Mouse (Mus musculus): ENCODE data around the gene Cdca5. TPM values are rescaled to one million over a fixed set of nuclear protein-coding genes. Genes with fewer than 3 reads are reported as not detected.

The Cdca5 gene
- total and polyA plus RNA-seq, 3 experiments = 14.8 to 45.0 (median 43.3) TPM

GRCm38 (mm10) chr19:6136397-6136796 lies 51.6 kb downstream of the Cdca5 start:
- no peak for TF ChIP-seq CTCF (IDR thresholded peaks at IDR 0.05; ENCODE audit: low read depth, low read length)
- no peak for TF ChIP-seq GATA2 (IDR thresholded peaks at IDR 0.05; ENCODE audit: borderline replicate concordance, low read depth, low read length)
- TF ChIP-seq TAL1 (conservative IDR thresholded peaks at IDR 0.05; ENCODE audit: low read depth, low read length) = no peak
- TF ChIP-seq POLR2AphosphoS5 (IDR thresholded peaks at IDR 0.05; ENCODE audit: insufficient replicate concordance, low read depth, low read length) = no peak
- TF ChIP-seq GATA1 (IDR thresholded peaks at IDR 0.05; ENCODE audit: borderline replicate concordance, low read length) = no peak
- Histone ChIP-seq H3K4me1 (ENCODE audit: insufficient read depth, low read depth, low read length) (peaks cover 56% of the 10 kb centered on the region), H3K4me3 (ENCODE audit: low read depth, low read length) (no peak overlapping the region), H3K9me3 (replicated peaks) (no peaks in the 10 kb centered on the region), H3K36me3 (replicated peaks) (peaks cover 69% of the 10 kb centered on the region), H3K27me3 (ENCODE audit: insufficient read depth, low read length) (no peaks in the 10 kb centered on the region)
- DNase-seq (ENCODE audit: low spot score) (no peak), ATAC-seq (ENCODE audit: extremely low read depth, insufficient number of reproducible peaks, low FRiP score, poor library complexity, severe bottlenecking) (no peak)

GRCm38 (mm10) chr19:6139701-6140100 lies 54.9 kb downstream of the Cdca5 start:
- H3K4me3 ChIP-seq (ENCODE audit: low read depth, low read length) = peak overlapping the region; percentile 1; the same call in 1 of the 2 replicates
- ATAC-seq (ENCODE audit: extremely low read depth, insufficient number of reproducible peaks, low FRiP score, poor library complexity, severe bottlenecking) = no peak
- H3K27me3 ChIP-seq (ENCODE audit: insufficient read depth, low read length) = peaks cover 4% of the 10 kb centered on the region; the same call in 1 of the 2 replicates

GRCm38 (mm10) chr19:6140374-6140677 lies 55.5 kb downstream of the Cdca5 start:
- Histone ChIP-seq H3K4me3 (ENCODE audit: low read depth, low read length) (peak overlapping the region; percentile 93), H3K36me3 (replicated peaks) (peaks cover 44% of the 10 kb centered on the region), H3K4me1 (ENCODE audit: insufficient read depth, low read depth, low read length) (peaks cover 34% of the 10 kb centered on the region), H3K27me3 (ENCODE audit: insufficient read depth, low read length) (peaks cover 9% of the 10 kb centered on the region), H3K9me3 (replicated peaks) (no peaks in the 10 kb centered on the region)
- ATAC-seq (ENCODE audit: extremely low read depth, insufficient number of reproducible peaks, low FRiP score, poor library complexity, severe bottlenecking) (no peak), DNase-seq (ENCODE audit: low spot score) (no peak)
- TF ChIP-seq GATA2 (IDR thresholded peaks at IDR 0.05; ENCODE audit: borderline replicate concordance, low read depth, low read length) = no peak
- TF ChIP-seq TAL1 (conservative IDR thresholded peaks at IDR 0.05; ENCODE audit: low read depth, low read length) = no peak
- no peak for TF ChIP-seq GATA1 (IDR thresholded peaks at IDR 0.05; ENCODE audit: borderline replicate concordance, low read length)
- no peak for TF ChIP-seq POLR2AphosphoS5 (IDR thresholded peaks at IDR 0.05; ENCODE audit: insufficient replicate concordance, low read depth, low read length)
- TF ChIP-seq CTCF (IDR thresholded peaks at IDR 0.05; ENCODE audit: low read depth, low read length) = no peak

More at GRCm38 (mm10) chr19:6139701-6140100, 54.9 kb downstream of the Cdca5 start:
- Histone ChIP-seq H3K9me3 (replicated peaks) (no peaks in the 10 kb centered on the region), H3K36me3 (replicated peaks) (peaks cover 50% of the 10 kb centered on the region), H3K4me1 (ENCODE audit: insufficient read depth, low read depth, low read length) (peaks cover 34% of the 10 kb centered on the region)
- TF ChIP-seq GATA1 (IDR thresholded peaks at IDR 0.05; ENCODE audit: borderline replicate concordance, low read length) = no peak
- no peak for TF ChIP-seq POLR2AphosphoS5 (IDR thresholded peaks at IDR 0.05; ENCODE audit: insufficient replicate concordance, low read depth, low read length)
- TF ChIP-seq TAL1 (conservative IDR thresholded peaks at IDR 0.05; ENCODE audit: low read depth, low read length) = no peak
- no peak for TF ChIP-seq CTCF (IDR thresholded peaks at IDR 0.05; ENCODE audit: low read depth, low read length)
- no peak for TF ChIP-seq GATA2 (IDR thresholded peaks at IDR 0.05; ENCODE audit: borderline replicate concordance, low read depth, low read length)
- no peak for DNase-seq (ENCODE audit: low spot score)

DNA sequence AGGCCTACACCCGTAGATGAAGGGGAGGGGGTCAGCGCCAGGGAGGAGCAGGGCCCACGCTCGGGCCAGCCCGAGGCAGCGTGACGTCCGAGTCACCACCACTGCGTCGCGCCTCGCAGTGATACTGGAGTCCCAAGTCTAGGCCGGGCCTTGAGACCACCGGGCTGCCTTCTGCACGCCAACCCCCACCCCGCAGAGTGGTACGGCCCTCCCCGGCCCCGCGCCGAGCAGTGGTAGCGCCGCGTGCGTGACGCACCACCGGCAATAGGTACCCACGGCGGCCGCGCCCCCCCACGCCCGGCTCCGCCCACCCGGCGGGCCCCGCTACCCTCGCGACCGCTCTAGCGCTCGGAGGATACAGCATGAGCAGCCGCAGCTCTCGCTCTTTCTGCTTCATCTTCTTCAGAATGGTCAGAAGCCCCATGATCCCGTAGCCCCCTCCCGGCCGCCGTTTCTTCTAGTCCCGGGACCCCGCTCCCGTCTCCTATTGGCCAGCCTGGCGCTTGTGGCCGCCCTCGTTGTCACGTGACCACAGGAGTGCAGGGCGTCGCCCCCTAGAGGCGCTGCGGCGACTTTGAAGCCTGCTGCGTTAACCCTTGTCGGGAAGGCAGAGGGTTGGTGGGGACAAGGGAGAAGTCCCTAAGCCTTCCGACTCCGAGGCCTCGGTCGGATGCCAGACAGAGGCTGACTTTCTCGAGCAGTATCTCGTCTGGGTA lies 56.1 kb downstream of the Cdca5 start, which contains the start of gene Batf2:
Batf2 (plus strand) TSS at position 306 of the 716 bp plus-strand sequence.
- peak within 1 kb of the TSS; percentile 93 for H3K4me3 ChIP-seq (ENCODE audit: low read depth, low read length)
- DNase-seq (ENCODE audit: low spot score) (peak; percentile 98), ATAC-seq (ENCODE audit: extremely low read depth, insufficient number of reproducible peaks, low FRiP score, poor library complexity, severe bottlenecking) (peak; percentile 61)
- H3K4me1 ChIP-seq (ENCODE audit: insufficient read depth, low read depth, low read length) = peaks cover 34% of the 10 kb centered on the region
- no peaks in the 10 kb centered on the region for H3K9me3 ChIP-seq (replicated peaks)
- H3K36me3 ChIP-seq (replicated peaks) = peaks cover 38% of the 10 kb centered on the region
- TF ChIP-seq TAL1 (conservative IDR thresholded peaks at IDR 0.05; ENCODE audit: low read depth, low read length) (no peak), GATA1 (IDR thresholded peaks at IDR 0.05; ENCODE audit: borderline replicate concordance, low read length) (no peak), CTCF (IDR thresholded peaks at IDR 0.05; ENCODE audit: low read depth, low read length) (0 out of 2 replicates have a peak, but pooled peaks have one; percentile 44), GATA2 (IDR thresholded peaks at IDR 0.05; ENCODE audit: borderline replicate concordance, low read depth, low read length) (no peak)
- H3K27me3 ChIP-seq (ENCODE audit: insufficient read depth, low read length) = peaks cover 12% of the 10 kb centered on the region

- TF ChIP-seq TAL1 (conservative IDR thresholded peaks at IDR 0.05; ENCODE audit: low read depth, low read length) (no peak), CTCF (IDR thresholded peaks at IDR 0.05; ENCODE audit: low read depth, low read length) (peak; percentile 37; the same call in 1 of the 2 replicates)
- H3K4me3 ChIP-seq (ENCODE audit: low read depth, low read length) = peak within 1 kb of the TSS; percentile 93
Observed at GRCm38 (mm10) chr19:6141394-6141749, 56.6 kb downstream of the Cdca5 start, which contains the start of gene Arl2. Arl2 (minus strand) TSS chr19:6141548.

More at GRCm38 (mm10) chr19:6141394-6141749, 56.6 kb downstream of the Cdca5 start, which contains the start of gene Arl2:
- Histone ChIP-seq H3K27me3 (ENCODE audit: insufficient read depth, low read length) (peaks cover 17% of the 10 kb centered on the region), H3K4me1 (ENCODE audit: insufficient read depth, low read depth, low read length) (peaks cover 34% of the 10 kb centered on the region), H3K9me3 (replicated peaks) (no peaks in the 10 kb centered on the region), H3K36me3 (replicated peaks) (peaks cover 33% of the 10 kb centered on the region)
- ATAC-seq (ENCODE audit: extremely low read depth, insufficient number of reproducible peaks, low FRiP score, poor library complexity, severe bottlenecking) (peak; percentile 68), DNase-seq (ENCODE audit: low spot score) (peak; percentile 71)

Other genes starting within 250 kb of the Cdca5 start
Only the 20 nearest of the 30 such genes appear.
- gene Pola2, start 120.8 kb upstream of the Cdca5 start, total RNA-seq (2014; fragmentation: Nextera tagmentation) = 139 and 147 TPM in 2 replicates
- gene Pola2, start 120.8 kb upstream of the Cdca5 start, total RNA-seq (2017) = 86.0 and 93.4 TPM in 2 replicates
- 51.6 and 55.0 TPM in 2 replicates for gene Pola2, start 120.8 kb upstream of the Cdca5 start, polyA plus RNA-seq (2012)
- gene Slc22a20, start 98.8 kb upstream of the Cdca5 start, total RNA-seq (2014; fragmentation: Nextera tagmentation) = not detected in 2 replicates
- not detected in 2 replicates for gene Slc22a20, start 98.8 kb upstream of the Cdca5 start, total RNA-seq (2017)
- gene Slc22a20, start 98.8 kb upstream of the Cdca5 start, polyA plus RNA-seq (2012) = not detected in 2 replicates
- gene Capn1, start 69.1 kb upstream of the Cdca5 start, total RNA-seq (2014; fragmentation: Nextera tagmentation) = 38.5 and 40.9 TPM in 2 replicates
- gene Capn1, start 69.1 kb upstream of the Cdca5 start, total RNA-seq (2017) = 55.5 and 56.5 TPM in 2 replicates
- 140 and 168 TPM in 2 replicates for gene Capn1, start 69.1 kb upstream of the Cdca5 start, polyA plus RNA-seq (2012)
- gene Syvn1, start 38.4 kb upstream of the Cdca5 start, total RNA-seq (2014; fragmentation: Nextera tagmentation) = 27.0 and 39.7 TPM in 2 replicates
- 4.8 and 5.9 TPM in 2 replicates for gene Syvn1, start 38.4 kb upstream of the Cdca5 start, total RNA-seq (2017)
- 78.2 and 84.1 TPM in 2 replicates for gene Syvn1, start 38.4 kb upstream of the Cdca5 start, polyA plus RNA-seq (2012)
- gene Mrpl49, start 27.2 kb upstream of the Cdca5 start, total RNA-seq (2014; fragmentation: Nextera tagmentation) = 46.6 and 51.6 TPM in 2 replicates
- gene Mrpl49, start 27.2 kb upstream of the Cdca5 start, total RNA-seq (2017) = 46.9 and 52.4 TPM in 2 replicates
- 41.8 and 46.8 TPM in 2 replicates for gene Mrpl49, start 27.2 kb upstream of the Cdca5 start, polyA plus RNA-seq (2012)
- gene Fau, start 27.1 kb upstream of the Cdca5 start, total RNA-seq (2014; fragmentation: Nextera tagmentation) = 3,086 and 3,502 TPM in 2 replicates
- gene Fau, start 27.1 kb upstream of the Cdca5 start, total RNA-seq (2017) = 2,639 and 2,986 TPM in 2 replicates
- gene Fau, start 27.1 kb upstream of the Cdca5 start, polyA plus RNA-seq (2012) = 5,636 and 5,712 TPM in 2 replicates
- 8.3 and 16.3 TPM in 2 replicates for gene Znhit2, start 23.8 kb upstream of the Cdca5 start, total RNA-seq (2014; fragmentation: Nextera tagmentation)
- gene Znhit2, start 23.8 kb upstream of the Cdca5 start, total RNA-seq (2017) = 11.0 and 23.3 TPM in 2 replicates
- gene Znhit2, start 23.8 kb upstream of the Cdca5 start, polyA plus RNA-seq (2012) = 58.7 and 60.6 TPM in 2 replicates
- gene Tm7sf2, start 16.6 kb upstream of the Cdca5 start, total RNA-seq (2014; fragmentation: Nextera tagmentation) = 22.9 and 24.0 TPM in 2 replicates
- 17.2 and 21.4 TPM in 2 replicates for gene Tm7sf2, start 16.6 kb upstream of the Cdca5 start, total RNA-seq (2017)
- 15.0 and 20.0 TPM in 2 replicates for gene Tm7sf2, start 16.6 kb upstream of the Cdca5 start, polyA plus RNA-seq (2012)
- 24.7 and 32.4 TPM in 2 replicates for gene Vps51, start 7.8 kb upstream of the Cdca5 start, total RNA-seq (2014; fragmentation: Nextera tagmentation)
- 33.2 and 39.8 TPM in 2 replicates for gene Vps51, start 7.8 kb upstream of the Cdca5 start, total RNA-seq (2017)
- gene Vps51, start 7.8 kb upstream of the Cdca5 start, polyA plus RNA-seq (2012) = 29.3 and 34.9 TPM in 2 replicates
- not detected in 2 replicates for gene Tmem262, start 5.0 kb upstream of the Cdca5 start, total RNA-seq (2014; fragmentation: Nextera tagmentation)
- not detected in 2 replicates for gene Tmem262, start 5.0 kb upstream of the Cdca5 start, total RNA-seq (2017)
- gene Tmem262, start 5.0 kb upstream of the Cdca5 start, polyA plus RNA-seq (2012) = not detected in 2 replicates
- gene Gm28374, start 2.7 kb upstream of the Cdca5 start, total RNA-seq (2014; fragmentation: Nextera tagmentation) = not detected in 2 replicates
- 0.87 and 0.98 TPM in 2 replicates for gene Gm28374, start 2.7 kb upstream of the Cdca5 start, total RNA-seq (2017)
- gene Gm28374, start 2.7 kb upstream of the Cdca5 start, polyA plus RNA-seq (2012) = 0.37 and 0.75 TPM in 2 replicates
- 21.6 and 24.5 TPM in 2 replicates for gene Zfpl1, start within 50 bp of the Cdca5 start, total RNA-seq (2014; fragmentation: Nextera tagmentation)
- 32.8 and 36.1 TPM in 2 replicates for gene Zfpl1, start within 50 bp of the Cdca5 start, total RNA-seq (2017)
- gene Zfpl1, start within 50 bp of the Cdca5 start, polyA plus RNA-seq (2012) = 56.3 and 59.9 TPM in 2 replicates
- gene AC131692.1, start 9.4 kb downstream of the Cdca5 start, total RNA-seq (2014; fragmentation: Nextera tagmentation) = 1.3 and 5.6 TPM in 2 replicates
- 1.3 and 1.4 TPM in 2 replicates for gene AC131692.1, start 9.4 kb downstream of the Cdca5 start, total RNA-seq (2017)
- gene AC131692.1, start 9.4 kb downstream of the Cdca5 start, polyA plus RNA-seq (2012) = 3.4 and 3.5 TPM in 2 replicates
- gene Naaladl1, start 20.8 kb downstream of the Cdca5 start, total RNA-seq (2014; fragmentation: Nextera tagmentation) = 1.1 and 1.8 TPM in 2 replicates
- 0.44 and 0.87 TPM in 2 replicates for gene Naaladl1, start 20.8 kb downstream of the Cdca5 start, total RNA-seq (2017)
- gene Naaladl1, start 20.8 kb downstream of the Cdca5 start, polyA plus RNA-seq (2012) = 0.32 and 0.36 TPM in 2 replicates
- gene Sac3d1, start 33.7 kb downstream of the Cdca5 start, total RNA-seq (2014; fragmentation: Nextera tagmentation) = 7.9 and 10.1 TPM in 2 replicates
- 10.2 and 22.9 TPM in 2 replicates for gene Sac3d1, start 33.7 kb downstream of the Cdca5 start, total RNA-seq (2017)
- 69.2 and 78.7 TPM in 2 replicates for gene Sac3d1, start 33.7 kb downstream of the Cdca5 start, polyA plus RNA-seq (2012)
- gene Snx15, start 43.3 kb downstream of the Cdca5 start, total RNA-seq (2014; fragmentation: Nextera tagmentation) = 21.4 and 25.7 TPM in 2 replicates
- 13.2 and 15.3 TPM in 2 replicates for gene Snx15, start 43.3 kb downstream of the Cdca5 start, total RNA-seq (2017)
- 70.1 and 84.0 TPM in 2 replicates for gene Snx15, start 43.3 kb downstream of the Cdca5 start, polyA plus RNA-seq (2012)
- not detected in 2 replicates for gene Batf2, start 56.0 kb downstream of the Cdca5 start, total RNA-seq (2014; fragmentation: Nextera tagmentation)
- 0.33 TPM in 1 of 2 replicates, not detected in the other for gene Batf2, start 56.0 kb downstream of the Cdca5 start, total RNA-seq (2017)
- not detected in 2 replicates for gene Batf2, start 56.0 kb downstream of the Cdca5 start, polyA plus RNA-seq (2012)
- 49.8 and 60.0 TPM in 2 replicates for gene Arl2, start 56.6 kb downstream of the Cdca5 start, total RNA-seq (2014; fragmentation: Nextera tagmentation)
- gene Arl2, start 56.6 kb downstream of the Cdca5 start, total RNA-seq (2017) = 28.5 and 29.2 TPM in 2 replicates
- gene Arl2, start 56.6 kb downstream of the Cdca5 start, polyA plus RNA-seq (2012) = 76.9 and 83.5 TPM in 2 replicates
- gene Majin, start 99.4 kb downstream of the Cdca5 start, total RNA-seq (2014; fragmentation: Nextera tagmentation) = not detected in 2 replicates
- gene Majin, start 99.4 kb downstream of the Cdca5 start, total RNA-seq (2017) = 0.11 TPM in 1 of 2 replicates, not detected in the other
- gene Majin, start 99.4 kb downstream of the Cdca5 start, polyA plus RNA-seq (2012) = not detected in 2 replicates
- not detected in 2 replicates for gene Gpha2, start 141.4 kb downstream of the Cdca5 start, total RNA-seq (2014; fragmentation: Nextera tagmentation)
- not detected in 2 replicates for gene Gpha2, start 141.4 kb downstream of the Cdca5 start, total RNA-seq (2017)
- gene Gpha2, start 141.4 kb downstream of the Cdca5 start, polyA plus RNA-seq (2012) = not detected in 2 replicates